Mouse (Mus musculus): ENCODE measurements around the gene Lmod1.

Gene Lmod1

GRCm38 (mm10) chr1:135410967-135411366 is 86.4 kb downstream of the Lmod1 start:
- DNase-seq (ENCODE audit: low read depth, low spot score) = no peak

- no peak for DNase-seq (ENCODE audit: low read depth, low spot score)
Measured at GRCm38 (mm10) chr1:135412130-135412529, 87.5 kb downstream of the Lmod1 start.

GRCm38 (mm10) chr1:135413996-135414395 is 89.4 kb downstream of the Lmod1 start:
- DNase-seq (ENCODE audit: low read depth, low spot score) = no peak

Data from brain, embryonic 18.5 days (tissue).